Mouse (Mus musculus): Measurements from ENCODE around the gene Zfp512.
"Not testable (repeated sequence)": the region's sequence is repeated elsewhere in the genome, so short reads cannot be mapped to it uniquely, and the experiment has no call there.

Gene Zfp512

DNA sequence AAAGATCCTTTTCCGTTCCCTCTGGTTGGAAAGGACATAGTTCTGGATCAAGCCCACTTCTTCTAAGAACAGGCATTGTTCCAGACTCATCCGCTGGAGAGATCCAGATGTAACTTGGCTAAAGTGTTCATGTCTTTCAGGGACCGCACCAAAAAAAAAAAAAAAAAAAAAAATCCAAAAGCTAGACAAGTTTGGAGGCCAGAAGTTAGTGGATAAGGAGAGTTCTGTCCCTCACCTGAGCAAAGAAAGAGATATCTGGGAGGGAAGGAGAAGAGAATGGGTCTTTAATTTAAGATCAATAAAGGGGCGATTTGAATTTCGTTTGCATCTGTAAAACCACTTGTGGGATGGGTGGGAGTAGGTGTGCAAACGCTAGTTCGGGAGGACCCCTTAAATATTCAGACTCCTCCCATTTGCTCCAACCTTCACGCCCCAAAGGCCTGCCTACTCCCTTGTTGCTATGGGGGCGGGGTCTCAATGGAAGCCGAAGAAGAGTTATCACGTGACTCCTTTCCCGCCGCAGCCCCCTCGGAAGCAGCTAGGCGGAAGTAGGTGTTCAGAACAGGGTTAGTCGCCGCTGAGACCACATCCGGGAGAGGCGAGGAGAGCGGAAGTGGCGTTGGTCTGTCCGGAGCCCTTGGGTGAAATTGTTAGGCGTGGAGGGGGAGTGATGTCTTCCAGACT, at the start of gene Zfp512:
Gene Zfp512 (plus strand): TSS at position 554 of the 684 bp plus-strand sequence.
- peak; percentile 96 for DNase-seq (ENCODE audit: low spot score)

DNA sequence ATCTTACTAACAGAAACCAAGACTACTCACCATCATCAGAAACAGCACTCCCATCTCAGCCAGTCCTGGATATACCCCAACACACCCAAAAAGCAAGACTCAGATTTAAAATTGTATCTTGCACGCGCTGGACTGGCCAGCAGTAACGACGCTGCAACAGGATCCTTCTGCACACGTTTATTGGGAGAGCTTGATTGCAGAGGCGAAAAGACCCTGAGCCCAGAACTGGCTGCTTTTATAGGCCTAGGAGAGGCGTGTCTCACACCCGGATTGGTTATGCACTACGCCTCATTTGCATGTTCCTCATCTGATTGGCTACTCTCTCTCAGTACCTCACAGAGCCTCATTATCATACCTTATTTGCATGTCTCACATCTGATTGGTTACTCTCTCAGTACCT, 17.5 kb upstream of the Zfp512 start:
- not testable (repeated sequence) for DNase-seq (ENCODE audit: low spot score)

DNA sequence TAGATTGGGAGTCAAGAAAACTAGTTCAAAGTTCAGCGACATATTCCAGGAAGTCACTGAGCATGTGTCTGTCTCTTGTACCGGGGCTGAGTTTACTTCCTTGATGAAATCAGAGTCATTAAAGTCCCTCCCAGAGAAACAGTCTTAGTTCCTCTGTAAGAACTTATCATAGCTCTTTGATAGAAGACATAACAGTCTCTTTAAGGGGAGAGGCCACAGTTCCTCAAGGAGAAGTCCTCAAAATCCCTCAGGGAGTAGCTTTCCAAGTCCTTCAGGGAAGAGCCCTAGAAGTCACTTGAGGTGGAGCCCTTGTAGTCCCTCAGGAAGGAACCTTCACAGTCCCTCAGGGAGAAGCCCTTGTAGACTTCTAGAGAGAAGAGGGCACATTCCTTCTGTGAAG, 895 bp upstream of the Zfp512 start:
- DNase-seq (ENCODE audit: low spot score) = no peak

DNA sequence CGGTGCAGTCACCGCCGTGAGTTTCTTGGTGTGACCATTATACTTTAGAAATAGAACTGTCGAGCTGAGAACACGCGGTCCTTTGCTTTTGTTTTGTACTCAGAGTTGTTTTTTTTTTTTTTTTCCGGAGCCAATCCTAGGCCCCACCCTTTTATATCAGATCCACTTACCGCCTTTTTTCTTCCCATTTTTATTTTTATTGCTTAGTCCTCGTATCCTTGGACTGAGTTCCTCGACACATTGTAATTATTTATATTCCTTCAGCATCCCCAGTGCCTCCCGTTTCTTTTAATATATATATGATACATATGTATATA, 289 bp downstream of the Zfp512 start:
- no peak for DNase-seq (ENCODE audit: low spot score)

DNA sequence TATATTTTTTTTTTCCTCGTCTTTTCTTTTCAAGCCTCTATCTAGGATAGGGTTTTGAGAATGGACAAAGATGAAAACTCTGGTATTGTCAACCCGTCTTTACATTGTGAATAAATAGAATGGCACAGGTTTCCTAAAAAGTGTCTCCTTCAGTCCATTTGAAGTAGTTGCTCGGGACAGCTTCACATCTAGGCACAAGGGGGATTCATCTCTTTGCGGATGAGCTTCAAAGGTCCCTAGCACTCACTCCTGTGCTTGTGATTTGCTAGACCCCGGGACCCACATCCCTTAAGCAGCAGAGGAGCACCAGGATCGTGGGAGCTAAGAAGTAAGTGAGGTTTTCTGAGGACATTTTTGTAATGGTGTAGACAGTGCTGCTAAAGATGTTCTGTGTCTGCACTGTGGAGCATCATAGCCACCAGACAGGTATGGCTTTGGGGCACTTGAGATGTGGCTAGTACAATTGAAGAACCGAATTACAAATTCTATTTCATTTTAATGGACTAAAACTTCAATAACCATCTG, 717 bp downstream of the Zfp512 start:
- no peak for DNase-seq (ENCODE audit: low spot score)

DNA sequence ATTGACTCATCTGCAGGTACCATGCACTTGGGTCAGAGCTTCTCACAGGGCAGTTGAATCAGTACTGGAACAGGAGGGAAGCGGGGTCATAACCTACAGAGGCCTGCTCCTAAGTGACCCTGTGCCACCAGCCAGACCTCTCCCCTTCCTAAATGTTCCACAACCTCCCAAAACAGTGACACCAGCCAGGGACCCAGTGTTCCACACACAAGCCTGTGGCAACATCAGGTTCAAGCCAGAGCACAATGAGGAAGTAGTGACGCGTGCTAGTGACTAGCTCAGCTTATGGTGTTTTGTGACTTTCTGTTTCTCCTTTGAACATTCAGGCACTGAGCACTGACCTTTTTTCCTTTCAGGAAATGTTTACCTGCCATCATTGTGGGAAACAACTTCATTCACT, 15.6 kb downstream of the Zfp512 start:
- DNase-seq (ENCODE audit: low spot score) = no peak

DNA sequence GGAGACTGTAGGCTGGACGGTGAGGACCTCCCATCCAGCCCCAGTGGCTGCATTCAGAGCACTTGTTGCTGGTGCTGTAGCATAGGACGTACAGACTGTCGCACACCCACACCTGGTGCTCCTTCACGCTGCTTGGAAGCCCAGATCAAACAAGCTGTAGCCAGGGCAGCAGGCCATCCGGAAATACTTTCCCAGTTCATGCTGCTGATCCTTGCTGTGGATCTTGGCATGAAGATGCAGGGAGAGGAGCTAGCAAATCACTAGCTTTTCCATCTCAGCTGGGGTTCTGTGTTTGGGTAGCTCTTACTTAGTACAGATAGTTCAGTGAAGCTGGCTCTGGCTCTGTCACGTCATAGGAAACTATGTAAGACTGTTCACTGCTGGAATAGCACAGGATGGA, 17.5 kb downstream of the Zfp512 start:
- no peak for DNase-seq (ENCODE audit: low spot score)

DNA sequence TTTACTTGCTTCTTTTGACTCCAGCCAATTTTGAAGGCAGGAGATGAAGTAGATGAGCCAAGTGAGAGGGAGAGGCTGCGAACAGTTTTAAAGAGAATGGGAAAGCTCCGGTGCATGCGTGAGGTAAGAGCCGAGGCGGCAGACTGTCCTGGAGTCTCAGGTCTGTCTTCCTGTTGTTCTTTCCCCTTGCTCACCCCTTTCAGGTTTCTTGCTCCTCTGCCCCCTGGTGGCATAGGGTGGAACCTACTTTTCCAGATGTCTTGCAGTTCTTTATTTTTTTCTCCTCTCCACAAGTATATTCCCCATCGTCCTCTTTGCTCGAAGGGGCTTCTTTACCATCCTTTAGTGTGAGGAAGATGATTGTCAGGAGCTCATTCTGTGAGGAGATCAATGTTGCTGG, 18.1 kb downstream of the Zfp512 start:
- DNase-seq (ENCODE audit: low spot score) = peak; percentile 16

DNA sequence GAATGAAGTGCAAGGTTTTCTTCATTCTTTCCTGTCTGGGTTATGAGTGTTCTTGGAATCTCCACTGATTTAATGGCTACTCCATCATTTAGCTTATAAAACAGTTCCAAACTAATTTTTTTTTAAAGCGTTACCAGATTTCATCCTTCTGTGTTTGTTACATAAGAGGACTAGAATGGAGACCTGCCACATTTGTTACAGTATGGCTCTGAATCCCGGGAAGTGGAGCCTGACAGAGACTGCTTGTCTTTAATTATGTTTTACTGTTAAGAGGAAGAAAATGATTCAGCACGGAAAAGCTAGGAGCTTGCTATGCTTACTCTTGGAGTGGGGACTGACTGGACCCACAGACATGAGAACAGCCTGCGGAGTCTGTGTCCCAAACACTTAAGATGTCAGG, 28.3 kb downstream of the Zfp512 start:
- no peak for DNase-seq (ENCODE audit: low spot score)

DNA sequence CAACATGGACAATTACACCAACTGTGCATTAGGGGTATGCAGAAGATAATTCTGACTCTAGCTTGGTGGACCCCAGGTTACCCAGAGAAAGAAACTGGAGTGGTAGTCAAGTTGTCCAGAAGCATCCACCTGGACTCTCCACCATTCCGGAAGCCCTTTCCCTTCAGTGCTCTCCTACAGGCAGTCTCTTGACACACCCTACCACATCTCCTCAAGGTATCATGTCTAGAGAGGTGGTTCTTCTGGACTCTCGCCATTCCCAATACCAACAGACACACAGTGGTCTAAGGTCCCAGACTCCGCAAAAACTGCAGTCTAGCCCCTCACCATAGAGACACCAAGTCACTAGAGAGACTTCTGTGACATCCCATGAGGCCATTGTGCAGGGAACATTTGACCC, 33.2 kb downstream of the Zfp512 start, which contains the start of gene 4930548H24Rik:
Gene 4930548H24Rik (plus strand): TSS at position 301 of the 400 bp plus-strand sequence.
- DNase-seq (ENCODE audit: low spot score) = no peak

DNA sequence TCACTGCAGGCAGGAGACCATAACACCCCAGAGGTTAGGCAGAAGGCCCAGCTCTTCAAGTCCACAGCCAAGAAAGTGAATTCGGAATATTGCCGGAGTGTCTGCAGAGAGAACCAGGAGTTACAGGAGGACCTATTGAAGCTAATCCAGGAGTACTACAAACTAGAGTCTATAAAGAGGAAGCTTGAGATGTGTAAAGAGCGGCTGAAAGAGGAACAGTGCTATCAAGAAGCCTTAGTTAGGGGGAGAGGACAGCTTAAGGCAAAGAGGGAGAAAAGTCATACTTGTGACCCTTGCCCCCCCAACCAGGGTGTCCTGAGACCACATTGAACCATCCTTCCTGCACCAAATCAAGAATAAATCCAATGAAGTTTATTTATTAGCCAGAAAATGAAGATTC, 35.7 kb downstream of the Zfp512 start:
- DNase-seq (ENCODE audit: low spot score) = no peak

DNA sequence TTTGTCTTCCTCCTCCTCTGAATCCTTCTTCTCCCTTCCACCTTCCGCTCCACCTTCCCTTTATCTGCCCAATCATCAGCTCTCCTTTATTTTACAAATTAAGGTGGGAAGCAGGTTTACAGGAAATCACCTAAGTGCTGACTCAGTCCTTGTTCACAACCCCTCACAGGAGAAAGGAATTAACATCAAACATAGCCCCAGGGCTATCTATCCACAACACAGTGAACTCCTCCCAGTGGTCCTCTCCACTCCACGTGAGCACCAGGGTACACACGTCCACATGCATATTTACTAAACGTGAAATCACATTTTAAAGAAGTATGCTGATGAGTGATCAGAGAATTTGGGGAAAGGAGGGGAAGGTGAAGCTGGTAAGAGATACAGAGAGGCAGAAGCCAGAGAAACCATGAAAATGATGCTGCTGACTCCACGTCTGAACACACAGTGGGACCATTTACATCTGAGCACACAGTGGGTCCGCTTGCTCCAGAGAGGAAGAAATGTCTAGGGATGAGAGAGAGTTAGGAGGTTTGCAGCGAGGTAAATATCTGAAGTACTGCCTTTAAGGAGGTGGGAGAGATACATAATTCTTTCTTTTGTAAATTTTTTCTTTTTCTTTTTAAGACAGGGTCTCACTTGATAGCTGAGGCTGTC, 37.0 kb downstream of the Zfp512 start:
- no peak for DNase-seq (ENCODE audit: low spot score)

DNA sequence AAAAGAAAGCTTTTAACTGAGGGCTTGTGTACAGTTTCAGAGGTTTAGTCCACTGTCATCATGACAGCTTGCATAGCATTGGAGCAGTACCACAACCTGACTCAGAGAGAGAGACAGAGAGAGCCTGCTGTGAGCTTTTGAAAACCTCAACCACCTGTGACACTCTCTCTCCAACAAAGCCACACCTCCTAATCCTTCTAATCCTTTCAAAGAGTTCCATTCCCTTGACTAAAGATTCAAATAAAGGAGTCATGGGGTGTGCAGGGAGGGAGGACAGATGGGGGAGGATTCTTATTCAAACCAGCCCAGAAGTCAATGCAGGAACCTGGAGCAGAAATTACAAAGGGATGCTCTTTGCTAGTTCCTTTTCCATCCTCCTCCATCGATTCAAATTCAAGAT, 39.8 kb downstream of the Zfp512 start:
- DNase-seq (ENCODE audit: low spot score) = no peak

DNA sequence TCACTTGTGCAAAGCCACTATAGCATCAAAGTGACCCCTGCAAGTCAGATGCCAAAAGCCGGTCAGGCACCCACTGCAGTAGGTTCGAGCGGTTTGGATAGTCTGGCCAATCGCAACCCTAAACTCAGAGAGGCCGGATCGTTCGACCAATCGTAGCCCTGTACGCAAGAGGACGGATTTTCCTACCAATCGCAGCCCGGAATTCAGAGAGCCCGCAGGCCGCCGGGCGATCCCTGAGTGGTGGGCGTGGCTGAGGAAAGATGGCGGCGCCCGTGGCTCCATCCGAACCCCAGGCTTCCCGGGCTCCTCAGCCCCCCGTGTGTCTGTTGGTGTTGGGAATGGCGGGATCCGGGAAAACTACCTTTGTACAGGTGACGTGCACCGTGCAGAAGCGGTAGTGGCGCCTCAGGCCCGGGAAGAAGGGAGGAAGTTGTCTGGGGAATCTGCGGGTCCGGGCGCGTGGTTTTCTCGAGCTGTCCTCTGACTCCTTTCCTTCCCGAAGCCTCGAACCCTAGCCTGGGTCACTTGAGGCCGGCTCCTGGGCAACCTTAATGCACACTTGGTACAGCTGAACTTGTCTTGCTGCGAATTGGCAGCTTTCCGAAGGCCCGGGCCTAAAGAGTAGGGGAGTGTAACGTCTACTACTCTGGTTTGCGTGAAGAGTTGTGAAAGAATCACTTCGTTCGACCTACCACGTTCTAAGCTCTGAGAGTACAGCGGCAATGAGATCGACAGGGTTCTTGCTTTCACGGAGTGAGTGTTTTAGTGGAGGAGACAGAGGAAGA, 42.5 kb downstream of the Zfp512 start, which contains the start of gene Gpn1:
Gene Gpn1 (plus strand): TSS at position 229 of the 785 bp plus-strand sequence.
- peak; percentile 87 for DNase-seq (ENCODE audit: low spot score)

DNA sequence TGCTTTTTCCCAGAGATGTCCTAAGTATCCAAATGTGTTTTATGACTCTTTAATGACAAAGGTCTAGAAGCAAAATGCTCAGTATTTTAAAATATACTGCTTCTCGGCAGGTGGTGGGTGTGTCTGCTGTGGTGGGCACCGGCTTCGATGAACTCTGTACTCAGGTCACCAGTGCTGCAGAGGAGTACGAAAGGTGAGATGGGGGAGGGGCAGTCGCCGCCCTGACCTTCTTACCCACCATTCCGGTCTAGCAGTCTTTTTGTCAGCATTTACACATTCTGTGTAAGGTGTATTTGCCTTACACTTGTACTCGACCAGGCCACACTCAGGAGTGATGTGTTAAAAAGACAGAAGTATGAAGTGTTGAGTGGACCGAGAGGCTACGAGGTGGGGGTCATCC, 52.6 kb downstream of the Zfp512 start:
- peak; percentile 35 for DNase-seq (ENCODE audit: low spot score)

DNA sequence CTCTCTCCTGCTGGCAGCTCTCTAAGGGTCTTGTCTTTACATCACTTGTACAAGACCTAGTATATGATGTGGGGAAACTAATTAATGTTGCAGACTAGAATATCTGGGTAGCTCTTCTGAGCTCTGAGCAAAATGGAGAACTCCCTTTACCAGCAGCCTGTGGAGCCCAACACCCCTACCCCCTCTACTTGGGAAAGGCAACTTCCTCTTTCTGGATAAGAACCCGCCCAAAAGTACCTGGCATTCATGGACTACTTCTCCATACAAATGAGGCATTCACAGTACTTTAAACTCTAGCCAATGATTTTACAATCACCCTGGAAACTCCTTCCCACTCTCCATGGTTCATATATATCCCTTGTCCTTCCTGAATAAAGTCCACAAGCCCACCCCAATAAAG, 60.2 kb downstream of the Zfp512 start:
- no peak for DNase-seq (ENCODE audit: low spot score)

DNA sequence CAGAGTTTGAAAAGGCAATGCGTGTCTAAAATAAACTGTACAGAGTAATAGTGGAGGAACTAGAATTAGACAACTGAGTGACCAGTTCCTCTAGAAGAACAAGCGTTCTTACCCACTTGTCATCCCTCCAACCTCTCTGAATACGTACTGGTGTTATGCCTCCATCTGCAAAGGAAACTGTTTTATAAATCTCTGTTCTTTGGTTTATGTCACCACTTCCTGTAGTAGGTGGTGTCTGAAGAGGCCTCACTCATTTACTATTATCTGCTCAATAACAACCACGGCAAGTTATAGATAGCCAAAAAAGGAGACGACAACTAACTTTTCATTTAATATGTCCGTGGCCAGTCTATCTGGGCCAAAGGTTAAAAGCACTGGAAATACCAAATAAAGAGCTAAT, 68.3 kb downstream of the Zfp512 start:
- no peak for DNase-seq (ENCODE audit: low spot score)

DNA sequence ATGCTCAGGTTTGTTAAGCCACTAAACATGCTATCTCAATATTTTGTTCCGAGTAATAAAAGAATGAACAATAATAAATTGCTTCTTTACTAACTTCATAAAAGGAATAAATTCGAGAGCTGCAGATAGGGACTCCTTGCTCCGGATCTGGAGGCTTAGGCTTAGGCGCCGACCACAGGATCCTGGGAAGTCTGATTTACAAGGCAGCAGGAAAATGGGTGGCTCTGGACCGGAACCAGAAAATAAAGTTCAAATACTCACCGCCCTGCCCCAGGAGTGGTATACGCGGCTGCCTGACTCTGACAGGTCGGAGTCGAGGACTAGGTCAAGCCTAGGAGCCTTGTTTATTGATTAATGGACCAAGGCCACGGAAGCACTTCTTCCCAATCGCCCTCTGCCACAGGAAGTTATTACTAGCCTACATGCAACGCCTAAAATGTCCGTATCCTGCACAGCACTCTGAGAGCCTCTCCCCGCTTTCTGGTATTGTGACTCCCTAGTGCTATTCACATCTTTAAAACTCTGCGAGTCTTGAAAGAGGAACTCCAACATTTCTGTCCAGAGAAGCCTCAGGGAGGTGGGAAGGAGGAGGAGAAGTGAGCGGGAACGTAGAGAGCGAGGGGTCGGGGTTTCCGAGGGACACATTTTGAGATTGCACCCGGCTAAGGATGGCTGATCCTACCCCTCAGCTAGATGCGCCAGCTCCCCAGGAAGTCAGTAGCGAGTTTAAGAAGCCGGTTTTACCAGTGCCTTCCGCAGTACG, 74.3 kb downstream of the Zfp512 start, which contains the start of gene Slc4a1ap:
Gene Slc4a1ap (plus strand): TSS at position 642 of the 763 bp plus-strand sequence.
- DNase-seq (ENCODE audit: low spot score) = peak; percentile 88

DNA sequence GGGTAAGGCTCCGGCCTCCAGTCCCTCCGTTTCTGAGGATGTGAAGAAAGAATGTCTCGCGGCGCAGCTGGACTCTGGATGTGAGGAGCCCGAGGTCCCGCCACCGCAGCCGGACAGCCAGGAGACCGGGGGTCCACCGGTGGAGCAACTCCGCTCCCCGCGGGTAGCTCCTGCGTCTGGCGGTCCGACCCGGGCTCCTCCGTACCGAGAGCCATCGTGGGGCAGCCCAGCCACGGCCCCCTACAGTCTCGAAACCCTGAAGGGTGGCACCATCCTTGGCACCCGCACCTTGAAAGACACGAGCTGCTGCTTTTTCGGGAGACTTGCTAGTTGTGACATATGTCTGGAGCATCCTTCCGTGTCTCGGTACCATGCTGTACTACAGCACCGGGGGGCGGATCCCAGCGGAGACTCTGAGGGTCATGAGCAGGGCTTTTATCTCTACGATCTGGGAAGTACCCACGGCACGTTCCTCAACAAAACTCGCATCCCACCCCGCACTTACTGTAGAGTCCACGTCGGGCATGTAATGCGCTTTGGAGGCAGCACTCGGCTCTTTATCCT, 75.0 kb downstream of the Zfp512 start:
- DNase-seq (ENCODE audit: low spot score) = no peak

DNA sequence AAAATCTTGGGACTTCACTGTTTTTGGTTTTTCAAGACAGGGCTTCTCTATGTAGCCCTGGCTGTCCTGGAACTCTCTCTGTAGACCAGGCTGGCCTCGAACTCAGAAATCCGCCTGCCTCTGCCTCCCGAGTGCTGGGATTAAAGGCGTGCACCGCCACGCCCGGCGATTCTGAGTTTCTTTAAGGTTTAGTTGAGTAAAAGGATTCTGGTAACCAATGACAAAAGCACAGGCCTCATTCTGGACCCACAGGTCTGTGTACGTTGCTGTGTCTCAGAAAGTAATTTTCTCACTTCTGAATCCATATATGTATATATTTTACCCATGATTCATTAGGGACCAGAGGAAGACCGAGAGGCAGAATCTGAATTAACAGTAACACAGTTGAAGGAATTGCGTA, 75.5 kb downstream of the Zfp512 start, which contains the start of gene Supt7l:
Gene Supt7l (minus strand): TSS at position 101 of the 400 bp plus-strand sequence.
- not testable (repeated sequence) for DNase-seq (ENCODE audit: low spot score)

DNA sequence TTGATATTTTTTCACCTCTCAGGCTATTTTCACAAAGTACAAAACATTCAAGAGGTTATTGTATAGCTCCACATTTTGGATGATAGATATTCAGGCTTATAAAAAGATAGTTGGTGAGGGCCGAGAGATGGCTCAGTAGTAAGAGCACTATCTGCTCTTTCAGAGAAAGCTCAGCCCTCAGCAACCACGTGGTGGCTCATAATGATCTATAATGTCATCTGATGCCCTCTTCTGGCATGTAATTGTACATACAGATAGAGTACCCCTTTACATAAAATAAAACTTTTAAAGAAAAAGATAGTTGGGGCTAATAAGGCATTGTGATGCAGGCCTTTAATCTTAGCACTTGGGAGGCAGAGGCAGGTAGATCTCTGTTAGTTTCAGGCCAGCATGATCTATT, 76.3 kb downstream of the Zfp512 start:
- DNase-seq (ENCODE audit: low spot score) = no peak
